Mouse (Mus musculus): ENCODE data around the gene Nme8. TPM values are rescaled to one million over a fixed set of nuclear protein-coding genes. Genes with fewer than 3 reads are reported as not detected.

Gene Nme8
- total and polyA plus RNA-seq, 3 experiments = not detected

GRCm38 (mm10) chr13:19649824-19650223, 47.8 kb downstream of the Nme8 start:
- H3K27ac ChIP-seq (ENCODE audit: control insufficient read depth, low read depth, low read length) = no peak overlapping the region
- peaks cover 0 to 6% of the 10 kb centered on the region in 2 experiments; a peak in 2 of 4 replicates for H3K36me3 ChIP-seq (ENCODE audit: control insufficient read depth in 1 of 2, insufficient read depth in 2 of 2, low read length in 2 of 2)
- TF ChIP-seq SMC3 (IDR thresholded peaks at IDR 0.05; ENCODE audit: low read depth, low read length) (no peak), SIN3A (IDR thresholded peaks at IDR 0.05; ENCODE audit: low read length) (0 out of 2 replicates have a peak, but pooled peaks have one; percentile 29), GATA1 (IDR thresholded peaks at IDR 0.05; ENCODE audit: low read depth, low read length) (peak; percentile 86), MYB (IDR thresholded peaks at IDR 0.05; ENCODE audit: low read depth, low read length) (0 out of 2 replicates have a peak, but pooled peaks have one; percentile 20), MAFK (IDR thresholded peaks at IDR 0.05; ENCODE audit: borderline replicate concordance, low read depth, low read length) (peak; percentile 75; the same call in 1 of the 2 replicates), RCOR1 (IDR thresholded peaks at IDR 0.05; ENCODE audit: low read depth, low read length) (peak; percentile 86), ETS1 (IDR thresholded peaks at IDR 0.05; ENCODE audit: low read depth, low read length) (peak; percentile 72), BHLHE40 (IDR thresholded peaks at IDR 0.05; ENCODE audit: borderline replicate concordance, low read depth, low read length) (peak; percentile 54; the same call in 1 of the 2 replicates), TCF12 (IDR thresholded peaks at IDR 0.05; ENCODE audit: low read depth, low read length) (peak; percentile 93), MYC (IDR thresholded peaks at IDR 0.05; ENCODE audit: low read depth, low read length) (0 out of 2 replicates have a peak, but pooled peaks have one; percentile 54), ZMIZ1 (IDR thresholded peaks at IDR 0.05; ENCODE audit: low read depth, low read length) (no peak), TAL1 (IDR thresholded peaks at IDR 0.05; ENCODE audit: low read length) (peak; percentile 57), POLR2AphosphoS5 (IDR thresholded peaks at IDR 0.05; ENCODE audit: borderline replicate concordance, low read depth, low read length) (no peak), EP300 (IDR thresholded peaks at IDR 0.05; ENCODE audit: low read depth in 1 of 2, low read length in 2 of 2) (peak; percentile 92)
- no peaks in the 10 kb centered on the region; a peak in 1 of 4 replicates for H3K27me3 ChIP-seq (ENCODE audit: control insufficient read depth in 1 of 2, insufficient read depth in 2 of 2, low read length in 2 of 2)
- 0 out of 4 replicates have a peak, but pooled peaks cover 0 to 2% of the 10 kb centered on the region in 2 experiments for H3K4me1 ChIP-seq (ENCODE audit: control insufficient read depth in 1 of 2, insufficient read depth in 2 of 2, low read length in 2 of 2)
- no peak overlapping the region for H3K4me3 ChIP-seq (ENCODE audit: control insufficient read depth in 1 of 2, insufficient read depth in 1 of 2, low read depth in 2 of 2, low read length in 2 of 2)
- H3K79me2 ChIP-seq (ENCODE audit: control insufficient read depth, insufficient read depth, low read length, poor library complexity) = no peaks in the 10 kb centered on the region
- H3K9ac ChIP-seq (ENCODE audit: control insufficient read depth, low read depth, low read length, poor library complexity, severe bottlenecking) = no peak overlapping the region
- no peaks in the 10 kb centered on the region for H3K9me3 ChIP-seq (replicated peaks; ENCODE audit: insufficient read depth, low read length)
- peak; percentile 71 for DNase-seq (ENCODE audit: low read depth, low spot score)

- Histone ChIP-seq H3K9me3 (replicated peaks; ENCODE audit: insufficient read depth, low read length) (no peaks in the 10 kb centered on the region), H3K79me2 (ENCODE audit: control insufficient read depth, insufficient read depth, low read length, poor library complexity) (no peaks in the 10 kb centered on the region), H3K9ac (ENCODE audit: control insufficient read depth, low read depth, low read length, poor library complexity, severe bottlenecking) (no peak overlapping the region), H3K27me3 (ENCODE audit: control insufficient read depth in 1 of 2, insufficient read depth in 2 of 2, low read length in 2 of 2) (no peaks in the 10 kb centered on the region; a peak in 1 of 4 replicates), H3K4me1 (ENCODE audit: control insufficient read depth in 1 of 2, insufficient read depth in 2 of 2, low read length in 2 of 2) (no peaks in the 10 kb centered on the region), H3K27ac (ENCODE audit: control insufficient read depth, low read depth, low read length) (no peak overlapping the region), H3K4me3 (ENCODE audit: control insufficient read depth in 1 of 2, insufficient read depth in 1 of 2, low read depth in 2 of 2, low read length in 2 of 2) (no peak overlapping the region), H3K36me3 (ENCODE audit: control insufficient read depth in 1 of 2, insufficient read depth in 2 of 2, low read length in 2 of 2) (peaks cover 0 to under 1% of the 10 kb centered on the region in 2 experiments; a peak in 1 of 4 replicates)
- no peak for DNase-seq (ENCODE audit: low read depth, low spot score)
- TF ChIP-seq ZKSCAN1 (IDR thresholded peaks at IDR 0.05; ENCODE audit: low read depth, low read length) = no peak
- no peak for TF ChIP-seq RCOR1 (IDR thresholded peaks at IDR 0.05; ENCODE audit: low read depth, low read length)
- no peak for TF ChIP-seq GABPA (IDR thresholded peaks at IDR 0.05; ENCODE audit: low read depth, low read length)
- TF ChIP-seq SIN3A (IDR thresholded peaks at IDR 0.05; ENCODE audit: low read length) = no peak
- TF ChIP-seq USF2 (IDR thresholded peaks at IDR 0.05; ENCODE audit: borderline replicate concordance in 1 of 2, insufficient read depth in 1 of 2, low read depth in 1 of 2, low read length in 2 of 2) = no peak
- TF ChIP-seq TBP (IDR thresholded peaks at IDR 0.05; ENCODE audit: low read depth, low read length) = no peak
- TF ChIP-seq ZMIZ1 (IDR thresholded peaks at IDR 0.05; ENCODE audit: low read depth, low read length) = no peak
- TF ChIP-seq RAD21 (IDR thresholded peaks at IDR 0.05; ENCODE audit: low read depth, low read length) = peak; percentile 27
- TF ChIP-seq MEF2A (IDR thresholded peaks at IDR 0.05; ENCODE audit: extremely low read depth, insufficient replicate concordance, low read depth, low read length, poor library complexity, severe bottlenecking) = no peak
- TF ChIP-seq ZNF384 (IDR thresholded peaks at IDR 0.05; ENCODE audit: low read depth, low read length) = no peak
- TF ChIP-seq UBTF (IDR thresholded peaks at IDR 0.05; ENCODE audit: borderline replicate concordance, insufficient read depth, low read depth, low read length) = no peak
- TF ChIP-seq TAL1 (IDR thresholded peaks at IDR 0.05; ENCODE audit: low read length) = no peak
- no peak for TF ChIP-seq ETS1 (IDR thresholded peaks at IDR 0.05; ENCODE audit: low read depth, low read length)
- peak; percentile 40 for TF ChIP-seq SMC3 (IDR thresholded peaks at IDR 0.05; ENCODE audit: low read depth, low read length)
- TF ChIP-seq POLR2A (IDR thresholded peaks at IDR 0.05; ENCODE audit: control insufficient read depth in 1 of 2, insufficient read depth in 1 of 2, low read depth in 1 of 2, low read length in 2 of 2, poor library complexity in 1 of 2) = no peak
- TF ChIP-seq MYB (IDR thresholded peaks at IDR 0.05; ENCODE audit: low read depth, low read length) = no peak
- TF ChIP-seq KAT2A (conservative IDR thresholded peaks at IDR 0.05; ENCODE audit: low read depth, low read length) = no peak
- no peak for TF ChIP-seq MAZ (IDR thresholded peaks at IDR 0.05; ENCODE audit: low read depth, low read length)
- TF ChIP-seq ELF1 (IDR thresholded peaks at IDR 0.05; ENCODE audit: low read depth, low read length) = no peak
- no peak for TF ChIP-seq MXI1 (IDR thresholded peaks at IDR 0.05; ENCODE audit: low read depth, low read length)
- TF ChIP-seq NELFE (IDR thresholded peaks at IDR 0.05; ENCODE audit: low read depth, low read length) = no peak
- TF ChIP-seq CTCF (IDR thresholded peaks at IDR 0.05 in 2 of 3, conservative IDR thresholded peaks at IDR 0.05 in 1 of 3; ENCODE audit: control insufficient read depth in 1 of 3, insufficient read depth in 1 of 3, low read depth in 2 of 3, low read length in 3 of 3, poor library complexity in 1 of 3, severe bottlenecking in 1 of 3) = peak in 1 of 3 experiments; percentile 35; a peak in 2 of 6 replicates
- TF ChIP-seq GATA1 (IDR thresholded peaks at IDR 0.05; ENCODE audit: low read depth, low read length) = no peak
Observed at GRCm38 (mm10) chr13:19644225-19644624, 53.4 kb downstream of the Nme8 start.
